8 mouse cellular contexts compared by ENCODE assay signal in genomic region chr13:38204702-38205482, GRCm38 (mm10). TPM values are rescaled to one million over a fixed set of nuclear protein-coding genes. Genes with fewer than 3 reads are reported as not detected.
DNase-seq lines count a peak whose midpoint lies in the region; ATAC-seq and TF ChIP-seq lines count a peak whose summit lies in the region.

TSS of gene Snrnp48 (plus strand) at chr13:38204938.

- H3K4me3 ChIP-seq in ES-Bruce4 (ENCODE audit: low read depth, low read length), result peak within 1 kb of the TSS; percentile 91
- H3K4me3 ChIP-seq in forebrain, embryonic 13.5 days, result peak within 1 kb of the TSS; percentile 83
- peak within 1 kb of the TSS; percentile 82 for H3K4me3 ChIP-seq in liver, postnatal 0 days (ENCODE audit: low read depth, low read length)
- peak within 1 kb of the TSS; percentile 71 for H3K4me3 ChIP-seq in neural tube, embryonic 14.5 days (ENCODE audit: low read depth, low read length)

- H3K27me3 ChIP-seq in ES-Bruce4 (ENCODE audit: control insufficient read depth, insufficient read depth, low read length, poor library complexity, severe bottlenecking), result no peaks in the 10 kb centered on the region
- H3K27me3 ChIP-seq in forebrain, embryonic 13.5 days, result no peaks in the 10 kb centered on the region
- no peaks in the 10 kb centered on the region for H3K27me3 ChIP-seq in liver, postnatal 0 days (ENCODE audit: insufficient read depth, low read length)
- H3K27me3 ChIP-seq in neural tube, embryonic 14.5 days (ENCODE audit: control insufficient read depth, insufficient read depth, low read length), result no peaks in the 10 kb centered on the region

- no peak for TF ChIP-seq EP300 in ES-Bruce4 (IDR thresholded peaks at IDR 0.05; ENCODE audit: insufficient read depth, low read depth, low read length)
- TF ChIP-seq EP300 in liver, postnatal 0 days (IDR thresholded peaks at IDR 0.05; ENCODE audit: low read depth), result no peak

- peak; percentile 35 for TF ChIP-seq POLR2A in ES-Bruce4 (IDR thresholded peaks at IDR 0.05; ENCODE audit: insufficient read depth, low read length)

- no peak for TF ChIP-seq CTCF in ES-Bruce4 (IDR thresholded peaks at IDR 0.05; ENCODE audit: low read depth, low read length)
- peak; percentile 9; the same call in 1 of the 2 replicates for TF ChIP-seq CTCF in liver, postnatal 0 days (IDR thresholded peaks at IDR 0.05; ENCODE audit: low read depth)

- H3K4me1 ChIP-seq in ES-Bruce4 (ENCODE audit: control insufficient read depth, insufficient read depth, low read length), result no peaks in the 10 kb centered on the region
- peaks cover 17% of the 10 kb centered on the region for H3K4me1 ChIP-seq in forebrain, embryonic 13.5 days
- H3K4me1 ChIP-seq in liver, postnatal 0 days (ENCODE audit: insufficient read depth), result peaks cover 21% of the 10 kb centered on the region
- H3K4me1 ChIP-seq in neural tube, embryonic 14.5 days (ENCODE audit: control insufficient read depth, insufficient read depth, low read length), result peaks cover 5% of the 10 kb centered on the region; the same call in 1 of the 2 replicates

- DNase-seq in heart, postnatal 10 days, result peak; percentile 91 to 92
- peak; percentile 68 for DNase-seq in large intestine, adult 2 months (ENCODE audit: low read depth, low spot score)
- peak; percentile 93 for DNase-seq in liver, postnatal 0 days
- peak; percentile 91 for DNase-seq in testis, postnatal 10 days (ENCODE audit: low spot score)

- peak within 1 kb of the TSS; percentile 69 for H3K4me2 ChIP-seq in forebrain, embryonic 13.5 days
- peak within 1 kb of the TSS; percentile 87 for H3K4me2 ChIP-seq in liver, postnatal 0 days (ENCODE audit: low read depth, low read length)
- H3K4me2 ChIP-seq in neural tube, embryonic 14.5 days (ENCODE audit: low read depth, low read length), result peak within 1 kb of the TSS; percentile 47

- under 1% methylated on average over 57 of the region's 59 CpGs for WGBS in forebrain, embryonic 13.5 days
- WGBS in large intestine, adult 2 months, result under 1% methylated on average over 59 of the region's 59 CpGs
- under 1% methylated on average over 59 of the region's 59 CpGs for WGBS in liver, postnatal 0 days (ENCODE audit: insufficient replicate concordance)
- under 1% methylated on average over 59 of the region's 59 CpGs for WGBS in neural tube, embryonic 14.5 days

- H3K9me3 ChIP-seq in ES-Bruce4 (replicated peaks; ENCODE audit: control insufficient read depth, insufficient read depth, low read length, poor library complexity, severe bottlenecking), result no peaks in the 10 kb centered on the region
- no peaks in the 10 kb centered on the region for H3K9me3 ChIP-seq in forebrain, embryonic 13.5 days (replicated peaks)
- no peaks in the 10 kb centered on the region for H3K9me3 ChIP-seq in liver, postnatal 0 days (ENCODE audit: low read length)
- H3K9me3 ChIP-seq in neural tube, embryonic 14.5 days (ENCODE audit: control insufficient read depth, low read length), result no peaks in the 10 kb centered on the region

- ATAC-seq in cerebellum, adult (ENCODE audit: insufficient number of reproducible peaks, low FRiP score, low TSS enrichment), result peak; percentile 99
- ATAC-seq in forebrain, embryonic 13.5 days, result peak; percentile 100
- ATAC-seq in liver, postnatal 0 days, result peak; percentile 100
- ATAC-seq in neural tube, embryonic 14.5 days (ENCODE audit: low read depth), result peak; percentile 100

- peaks cover 19% of the 10 kb centered on the region for H3K36me3 ChIP-seq in ES-Bruce4 (ENCODE audit: control insufficient read depth, insufficient read depth, low read length, poor library complexity, severe bottlenecking)
- H3K36me3 ChIP-seq in forebrain, embryonic 13.5 days (ENCODE audit: poor library complexity, severe bottlenecking), result 0 out of 2 replicates have a peak, but pooled peaks cover 4% of the 10 kb centered on the region
- H3K36me3 ChIP-seq in liver, postnatal 0 days (replicated peaks; ENCODE audit: insufficient read depth, low read length), result peaks cover 6% of the 10 kb centered on the region
- no peaks in the 10 kb centered on the region for H3K36me3 ChIP-seq in neural tube, embryonic 14.5 days (ENCODE audit: control insufficient read depth, insufficient read depth, low read length)

- intact Hi-C loops in heart, postnatal 10 days (cut with DNase I), result loop anchor here (10.0 kb wide), 1 partner anchor 220 kb away; no protein-coding TSS in a partner anchor

- no peak within 1 kb of the TSS for H3K27ac ChIP-seq in ES-Bruce4 (ENCODE audit: insufficient read depth, low read length)
- peak within 1 kb of the TSS; percentile 90 for H3K27ac ChIP-seq in forebrain, embryonic 13.5 days
- peak within 1 kb of the TSS; percentile 83 for H3K27ac ChIP-seq in liver, postnatal 0 days (ENCODE audit: low read depth)
- peak within 1 kb of the TSS; percentile 71 for H3K27ac ChIP-seq in neural tube, embryonic 14.5 days (ENCODE audit: low read depth, low read length)

- H3K9ac ChIP-seq in ES-Bruce4 (ENCODE audit: low read depth, poor library complexity, severe bottlenecking), result peak within 1 kb of the TSS; percentile 85
- H3K9ac ChIP-seq in forebrain, embryonic 13.5 days, result peak within 1 kb of the TSS; percentile 83
- peak within 1 kb of the TSS; percentile 86 for H3K9ac ChIP-seq in liver, postnatal 0 days (replicated peaks)
- H3K9ac ChIP-seq in neural tube, embryonic 14.5 days (replicated peaks; ENCODE audit: low read depth, low read length), result peak within 1 kb of the TSS; percentile 68

RNA-seq across cellular contexts. Expression of gene Snrnp48, which starts in this region (rescaled TPM):
- 95.7 and 101 TPM in 2 replicates for polyA plus RNA-seq in ES-Bruce4 (2011; ENCODE audit: insufficient read depth, insufficient read length, low read depth, missing spikeins)
- polyA plus RNA-seq in forebrain, embryonic 13.5 days (2015; fragmentation: Nextera tagmentation; extraction: Ambion mirVana), result 35.4 and 37.1 TPM in 2 replicates
- 10 to 100 TPM; 10.7 to 11.0 TPM for total RNA-seq in heart, postnatal 10 days (2021)
- 18.6 and 31.0 TPM in 2 replicates for polyA plus RNA-seq in large intestine, adult 2 months (2012; rRNA removed)
- 12.1 TPM in 2 replicates for polyA plus RNA-seq in liver, postnatal 0 days (2015; fragmentation: Nextera tagmentation; extraction: Ambion mirVana)
- 32.9 and 34.5 TPM in 2 replicates for polyA plus RNA-seq in neural tube, embryonic 14.5 days (2014; fragmentation: Nextera tagmentation; extraction: Ambion mirVana)
